Comparison of ENCODE assay signal across 19 mouse cellular contexts in the genomic region with DNA sequence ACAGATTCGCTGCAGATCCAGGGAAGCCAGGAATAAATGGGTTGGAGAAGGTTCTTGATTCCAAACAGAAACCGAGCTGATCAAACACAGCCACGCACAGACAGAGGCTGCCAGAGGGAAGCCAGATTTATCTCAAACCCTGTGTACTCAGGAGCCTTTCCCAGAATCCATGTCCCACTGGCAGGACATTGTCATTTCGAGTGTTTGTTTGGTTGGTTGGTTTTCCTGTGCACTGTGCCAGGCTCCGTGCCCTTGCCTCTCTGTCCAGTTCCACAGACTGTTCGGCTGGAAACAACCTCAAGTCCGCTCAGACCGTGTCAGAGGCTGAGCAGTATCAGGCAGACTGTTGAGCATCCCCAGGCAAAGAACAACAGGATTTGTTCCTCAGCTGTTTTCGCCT. TPM values are rescaled to one million over a fixed set of nuclear protein-coding genes. Genes with fewer than 3 reads are reported as not detected.
A peak's percentile ranks its signal among the peaks of the same experiment; 100 is the strongest.
DNase-seq lines count a peak whose midpoint lies in the region; ATAC-seq lines count a peak whose summit lies in the region.
"Had no signal": no experiment of that assay in that cellular context is flagged by ENCODE, and none has a peak within 500 bp of the region (broad histone marks: within the 10 kb centered on the region; RNA-seq: fewer than 3 reads in every experiment).

No protein-coding gene starts in this region.

- DNase-seq in frontal cortex, postnatal 36 days (ENCODE audit: low spot score in 2 of 2), result no peak
- DNase-seq in heart, adult 18-20 months, result peak; percentile 11 to 37
- DNase-seq in heart, postnatal 14 days, result no peak
- DNase-seq in brain, adult 2 months (ENCODE audit: low read depth, low spot score), result peak; percentile 23
- DNase-seq: adrenal gland, adult 8-10 months; adrenal gland, postnatal 36 days; B cell, adult 2 months; cerebellum, adult 11 months; cerebellum, adult 18-20 months; cerebellum, adult 8-10 months; cerebellum, adult 9-11 months; cerebellum, postnatal 36 days had no signal

- ATAC-seq in frontal cortex, adult (ENCODE audit: low TSS enrichment), result peak; percentile 42; the same call in 1 of the 2 replicates
- ATAC-seq: activated CD4-positive, CD25-positive, alpha-beta regulatory T cell, adult 4 months; CD4-positive, CD25-positive, alpha-beta regulatory T cell, adult 4 months; forebrain, embryonic 14.5 days; forebrain, embryonic 16.5 days; Patski had no signal

- intact Hi-C loops in heart, postnatal 14 days (cut with DNase I), result no loop called here

RNA-seq across cellular contexts. Expression of a gene that starts 51.4 kb away (rescaled TPM):
- total RNA-seq in heart, adult 18-20 months (2021), result under 1 TPM; 0.08 to 0.25 TPM
- under 1 TPM; 0.41 to 0.59 TPM for total RNA-seq in heart, postnatal 14 days (2021)
- total RNA-seq: common myeloid progenitor, adult 5-6 weeks had no signal

Comparison
In these comparisons a context has a peak if more than half of its experiments do, and no peak if none do; other contexts are left out.
1. DNase-seq: peak in heart, adult 18-20 months (2 of 2) and brain, adult 2 months (single experiment); none in frontal cortex, postnatal 36 days (0 of 2) and heart, postnatal 14 days (0 of 2).